Mouse (Mus musculus) 416B (cell line): Measurements from ENCODE around the gene Gpr88.

Source experiments
- DNase-seq: peaks from one replicate; pipeline ENCODE4 v3.0.0; 2011; ENCODE audit warnings: low read depth

Gene Gpr88

DNA sequence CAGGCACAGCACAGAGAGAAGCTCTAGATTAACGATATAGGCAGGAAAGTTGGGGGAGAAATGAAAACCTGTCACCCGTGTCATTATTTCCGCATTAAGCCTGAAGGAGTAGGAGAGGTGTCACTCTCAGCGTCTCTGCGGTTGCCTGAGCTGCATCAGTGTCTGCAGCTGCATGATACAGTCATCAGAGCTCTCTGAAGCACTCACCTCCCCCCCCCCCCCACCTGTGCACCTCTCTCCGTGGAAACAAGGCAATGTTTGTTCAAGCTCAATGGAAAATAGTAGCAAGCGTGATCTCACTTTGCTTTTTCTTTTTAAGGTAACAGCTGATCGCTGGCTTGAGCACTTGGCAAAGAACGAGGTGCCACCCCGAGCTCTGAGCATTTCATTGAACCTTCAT, 53.2 kb downstream of the Gpr88 start:
- DNase-seq: no peak
